Mouse (Mus musculus) embryo, embryonic 11 days (tissue): ENCODE results near the gene Apex2.
A peak's percentile ranks its signal among the peaks of the same experiment; 100 is the strongest.
"Not testable (repeated sequence)": the region's sequence is repeated elsewhere in the genome, so short reads cannot be mapped to it uniquely, and the experiment has no call there.

Source experiments
- DNase-seq: peaks from one replicate; pipeline ENCODE4 v3.0.0-alpha.2; 2015

The Apex2 gene

GRCm38 (mm10) chrX:150486314-150487030, 103.2 kb downstream of the Apex2 start:
- DNase-seq: not testable (repeated sequence)

GRCm38 (mm10) chrX:150477854-150478780, 111.6 kb downstream of the Apex2 start:
- DNase-seq: peak; percentile 87

DNA sequence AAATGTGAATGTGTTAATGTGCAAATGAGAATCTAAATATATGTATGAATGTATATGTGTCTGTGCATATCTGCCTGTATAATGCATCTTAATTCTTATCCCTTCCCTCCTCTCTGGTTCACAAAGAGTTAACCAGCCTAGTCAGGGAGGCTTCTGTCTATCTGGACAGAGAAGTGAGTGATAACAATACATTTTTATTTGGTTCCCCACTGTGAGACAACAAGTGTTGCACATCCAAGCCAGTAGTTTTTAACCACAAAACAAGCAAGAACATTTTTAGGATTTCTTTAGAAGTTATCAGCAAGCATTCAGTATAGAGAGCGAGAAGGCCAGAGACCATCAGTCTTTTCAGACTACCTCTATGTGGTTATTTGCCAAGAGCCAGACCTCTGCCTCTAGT, 118.3 kb downstream of the Apex2 start:
- DNase-seq: no peak
